Comparison of ENCODE assay signal across 8 mouse cellular contexts in the genomic region with DNA sequence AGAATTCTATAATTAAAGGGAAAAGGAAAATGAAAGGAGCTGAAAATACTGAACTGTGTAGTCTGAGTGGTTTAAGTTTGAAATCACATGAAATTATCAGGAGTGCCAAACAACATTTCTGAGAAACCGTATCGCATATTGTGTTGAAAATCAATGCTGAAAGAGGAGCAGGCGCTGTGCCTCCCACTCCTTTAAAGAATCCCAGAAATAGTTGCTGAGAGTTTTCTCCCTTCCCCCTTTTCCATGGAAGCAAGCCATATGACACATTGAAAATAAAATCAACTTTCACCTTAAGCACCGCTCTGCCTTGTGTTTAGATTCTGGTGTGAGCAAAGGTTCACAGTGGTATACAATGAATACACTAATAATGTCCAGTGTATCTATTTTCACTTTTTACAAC. TPM values are rescaled to one million over a fixed set of nuclear protein-coding genes. Genes with fewer than 3 reads are reported as not detected.
A peak's percentile ranks its signal among the peaks of the same experiment; 100 is the strongest.
DNase-seq lines count a peak whose midpoint lies in the region; ATAC-seq and TF ChIP-seq lines count a peak whose summit lies in the region.

No protein-coding gene starts in this region.

- peak overlapping the region; percentile 61 for H3K4me2 ChIP-seq in embryonic facial prominence, embryonic 14.5 days (ENCODE audit: low read depth, low read length)
- peak overlapping the region; percentile 74 for H3K4me2 ChIP-seq in intestine, embryonic 15.5 days (replicated peaks)
- H3K4me2 ChIP-seq in neural tube, embryonic 14.5 days (ENCODE audit: low read depth, low read length) = peak overlapping the region; percentile 66

- peaks cover 5% of the 10 kb centered on the region; the same call in 1 of the 2 replicates for H3K4me1 ChIP-seq in liver, adult 2 months (ENCODE audit: control insufficient read depth, insufficient read depth, low read length)
- peaks cover 6% of the 10 kb centered on the region; the same call in 1 of the 2 replicates for H3K4me1 ChIP-seq in embryonic facial prominence, embryonic 14.5 days (ENCODE audit: control insufficient read depth, insufficient read depth, low read length)
- no peaks in the 10 kb centered on the region for H3K4me1 ChIP-seq in intestine, embryonic 15.5 days (replicated peaks)
- no peaks in the 10 kb centered on the region for H3K4me1 ChIP-seq in neural tube, embryonic 14.5 days (ENCODE audit: control insufficient read depth, insufficient read depth, low read length)

- no peaks in the 10 kb centered on the region for H3K9me3 ChIP-seq in embryonic facial prominence, embryonic 14.5 days (ENCODE audit: control insufficient read depth, low read length)
- no peaks in the 10 kb centered on the region for H3K9me3 ChIP-seq in intestine, embryonic 15.5 days
- no peaks in the 10 kb centered on the region for H3K9me3 ChIP-seq in neural tube, embryonic 14.5 days (ENCODE audit: control insufficient read depth, low read length)

- peak; percentile 20 for DNase-seq in liver, adult 2 months (ENCODE audit: extremely low read depth, low read depth, low spot score)
- DNase-seq in liver = no peak
- no peak for DNase-seq in embryonic facial prominence, embryonic 14.5 days (ENCODE audit: low spot score)
- DNase-seq in thymus, postnatal 25 days = no peak
- DNase-seq in frontal cortex, postnatal 25 days (ENCODE audit: low spot score in 2 of 2) = no peak
- DNase-seq in right cerebral cortex, adult 2 months (ENCODE audit: low spot score in 2 of 2) = no peak

- H3K36me3 ChIP-seq in liver, adult 2 months (ENCODE audit: control insufficient read depth, insufficient read depth, low read length) = no peaks in the 10 kb centered on the region
- no peaks in the 10 kb centered on the region for H3K36me3 ChIP-seq in embryonic facial prominence, embryonic 14.5 days (ENCODE audit: control insufficient read depth, insufficient read depth, low read length)
- no peaks in the 10 kb centered on the region for H3K36me3 ChIP-seq in intestine, embryonic 15.5 days
- no peaks in the 10 kb centered on the region for H3K36me3 ChIP-seq in neural tube, embryonic 14.5 days (ENCODE audit: control insufficient read depth, insufficient read depth, low read length)

- peak overlapping the region; percentile 82; the same call in 1 of the 2 replicates for H3K4me3 ChIP-seq in liver, adult 2 months (ENCODE audit: insufficient read depth, low read depth, low read length)
- H3K4me3 ChIP-seq in embryonic facial prominence, embryonic 14.5 days (ENCODE audit: low read depth, low read length) = peak overlapping the region; percentile 77
- peak overlapping the region; percentile 71 for H3K4me3 ChIP-seq in intestine, embryonic 15.5 days (replicated peaks)
- H3K4me3 ChIP-seq in neural tube, embryonic 14.5 days (ENCODE audit: low read depth, low read length) = peak overlapping the region; percentile 72

- H3K9ac ChIP-seq in liver, adult 2 months (ENCODE audit: low read depth, low read length) = no peak overlapping the region
- H3K9ac ChIP-seq in embryonic facial prominence, embryonic 14.5 days (ENCODE audit: low read depth, low read length) = peak overlapping the region; percentile 81
- H3K9ac ChIP-seq in intestine, embryonic 15.5 days = no peak overlapping the region
- peak overlapping the region; percentile 59; the same call in 1 of the 2 replicates for H3K9ac ChIP-seq in neural tube, embryonic 14.5 days (replicated peaks; ENCODE audit: low read depth, low read length)

- peaks cover 5% of the 10 kb centered on the region; the same call in 1 of the 2 replicates for H3K27me3 ChIP-seq in liver, adult 2 months (ENCODE audit: control insufficient read depth, insufficient read depth, low read length)
- no peaks in the 10 kb centered on the region; the same call in 1 of the 2 replicates for H3K27me3 ChIP-seq in embryonic facial prominence, embryonic 14.5 days (replicated peaks; ENCODE audit: control insufficient read depth, insufficient read depth, low read length)
- H3K27me3 ChIP-seq in intestine, embryonic 15.5 days (replicated peaks) = no peaks in the 10 kb centered on the region
- H3K27me3 ChIP-seq in neural tube, embryonic 14.5 days (ENCODE audit: control insufficient read depth, insufficient read depth, low read length) = no peaks in the 10 kb centered on the region

- no peaks in the 10 kb centered on the region for H3K79me2 ChIP-seq in liver, adult 2 months (ENCODE audit: control insufficient read depth, insufficient read depth, low read length)

- no peak for TF ChIP-seq POLR2A in liver, adult 2 months (IDR thresholded peaks at IDR 0.05; ENCODE audit: extremely low read depth, insufficient read depth, low read length)

- TF ChIP-seq CTCF in liver, adult 2 months (IDR thresholded peaks at IDR 0.05; ENCODE audit: low read depth, low read length) = no peak

- no peak for ATAC-seq in embryonic facial prominence, embryonic 14.5 days (ENCODE audit: low read depth)
- no peak for ATAC-seq in intestine, embryonic 15.5 days
- ATAC-seq in neural tube, embryonic 14.5 days (ENCODE audit: low read depth) = no peak

- WGBS in liver, adult 2 months = 4% methylated on average over 4 of the region's 4 CpGs
- 10% methylated on average over 4 of the region's 4 CpGs for WGBS in embryonic facial prominence, embryonic 14.5 days
- 12% methylated on average over 4 of the region's 4 CpGs for WGBS in intestine, embryonic 15.5 days
- WGBS in neural tube, embryonic 14.5 days = 14% methylated on average over 4 of the region's 4 CpGs

- no peak overlapping the region for H3K27ac ChIP-seq in liver, adult 2 months (replicated peaks; ENCODE audit: insufficient read depth, low read depth, low read length)
- 0 out of 2 replicates have a peak overlapping the region, but pooled peaks have one; percentile 91 for H3K27ac ChIP-seq in embryonic facial prominence, embryonic 14.5 days (replicated peaks; ENCODE audit: low read depth, low read length)
- no peak overlapping the region for H3K27ac ChIP-seq in intestine, embryonic 15.5 days
- H3K27ac ChIP-seq in neural tube, embryonic 14.5 days (ENCODE audit: low read depth, low read length) = no peak overlapping the region

RNA-seq across cellular contexts. Expression of gene Ikzf2, which starts 1.1 kb away (rescaled TPM):
- 0.55 and 0.81 TPM in 2 replicates for total RNA-seq in liver, adult 2 months (2014; rRNA removed)
- 0.02 and 0.04 TPM in 2 replicates for polyA plus RNA-seq in liver, adult 2 months (2012; rRNA removed)
- polyA plus RNA-seq in embryonic facial prominence, embryonic 14.5 days (2014; fragmentation: Nextera tagmentation; extraction: Ambion mirVana) = 4.2 and 5.6 TPM in 2 replicates
- 2.2 and 2.5 TPM in 2 replicates for polyA plus RNA-seq in intestine, embryonic 15.5 days (2015; fragmentation: Nextera tagmentation; extraction: Ambion mirVana)
- polyA plus RNA-seq in neural tube, embryonic 14.5 days (2014; fragmentation: Nextera tagmentation; extraction: Ambion mirVana) = 4.8 and 6.0 TPM in 2 replicates

Comparison
In these comparisons a context has a peak if more than half of its experiments do, and no peak if none do; other contexts are left out.
1. H3K9ac ChIP-seq: peak in embryonic facial prominence, embryonic 14.5 days (single experiment) and neural tube, embryonic 14.5 days (single experiment); none in liver, adult 2 months (single experiment) and intestine, embryonic 15.5 days (single experiment).
2. Peak in every context shown above with its lines, with median percentiles within 50 percentile points of each other: H3K4me3 ChIP-seq and H3K4me2 ChIP-seq.